Mouse (Mus musculus) G1E (cell line): ENCODE measurements around the gene Plppr3.

Experiments used
- CTCF ChIP-seq: IDR thresholded peaks from 2 replicates; pipeline ENCODE4 v1.5.1; 2012; ENCODE audit warnings: low read depth, low read length, inconsistent platforms, mixed read lengths
- TAL1 ChIP-seq: conservative IDR thresholded peaks from 2 replicates; pipeline ENCODE4 v1.6.1; 2012; ENCODE audit warnings: low read depth, low read length, inconsistent platforms, mixed read lengths

DNA sequence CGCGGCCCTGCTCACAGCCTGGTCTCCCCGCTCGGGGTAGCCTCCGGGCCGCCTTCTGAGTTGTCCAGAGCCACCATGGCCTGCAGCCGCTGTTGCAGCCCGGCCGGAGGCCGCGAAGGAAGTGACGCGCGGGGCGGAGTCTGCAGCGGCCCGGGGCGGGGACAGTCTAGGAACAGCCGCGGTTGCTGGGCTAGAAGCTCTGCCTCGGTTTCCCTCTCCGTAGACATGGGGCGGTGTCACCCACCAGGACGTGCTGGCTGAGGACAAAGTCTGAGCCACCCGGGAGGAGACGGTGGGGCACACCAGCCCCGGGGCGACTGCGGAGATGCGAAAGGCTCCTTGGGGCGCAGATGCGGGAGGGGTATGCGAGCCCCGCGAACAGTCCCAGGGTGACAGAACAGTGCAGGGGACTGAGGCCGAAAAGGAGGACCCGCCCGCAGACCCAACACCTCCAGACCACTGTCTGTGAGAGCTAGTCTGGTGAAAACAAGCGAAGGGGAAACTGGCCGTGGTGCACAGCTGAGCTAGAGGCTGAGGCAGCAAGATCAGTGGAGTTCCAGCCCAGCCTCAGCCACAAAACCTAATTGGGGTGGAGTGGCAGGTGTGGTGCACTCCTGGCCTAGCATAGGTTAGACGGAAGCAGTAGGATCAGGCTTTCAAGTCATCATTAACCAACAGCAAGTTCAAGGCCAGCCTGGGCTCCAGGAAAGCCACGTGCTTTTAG is 42.5 kb upstream of the Plppr3 start, which contains the start of gene Kiss1r:
- TF ChIP-seq CTCF, result no peak
- no peak for TF ChIP-seq TAL1
